Mouse (Mus musculus) c-Kit-positive CD71-positive TER-119-positive erythroid progenitor cells, embryonic 14.5 days (primary cell): Measurements from ENCODE around the gene Elovl6.

Experiments used
- DNase-seq: peaks from one replicate; pipeline ENCODE4 v3.0.0-alpha.2; 2013; ENCODE audit warnings: low spot score

The Elovl6 gene

GRCm38 (mm10) chr3:129605934-129606333 lies 73.8 kb downstream of the Elovl6 start:
- no peak for DNase-seq

GRCm38 (mm10) chr3:129611626-129612025 lies 79.5 kb downstream of the Elovl6 start:
- DNase-seq = no peak

DNA sequence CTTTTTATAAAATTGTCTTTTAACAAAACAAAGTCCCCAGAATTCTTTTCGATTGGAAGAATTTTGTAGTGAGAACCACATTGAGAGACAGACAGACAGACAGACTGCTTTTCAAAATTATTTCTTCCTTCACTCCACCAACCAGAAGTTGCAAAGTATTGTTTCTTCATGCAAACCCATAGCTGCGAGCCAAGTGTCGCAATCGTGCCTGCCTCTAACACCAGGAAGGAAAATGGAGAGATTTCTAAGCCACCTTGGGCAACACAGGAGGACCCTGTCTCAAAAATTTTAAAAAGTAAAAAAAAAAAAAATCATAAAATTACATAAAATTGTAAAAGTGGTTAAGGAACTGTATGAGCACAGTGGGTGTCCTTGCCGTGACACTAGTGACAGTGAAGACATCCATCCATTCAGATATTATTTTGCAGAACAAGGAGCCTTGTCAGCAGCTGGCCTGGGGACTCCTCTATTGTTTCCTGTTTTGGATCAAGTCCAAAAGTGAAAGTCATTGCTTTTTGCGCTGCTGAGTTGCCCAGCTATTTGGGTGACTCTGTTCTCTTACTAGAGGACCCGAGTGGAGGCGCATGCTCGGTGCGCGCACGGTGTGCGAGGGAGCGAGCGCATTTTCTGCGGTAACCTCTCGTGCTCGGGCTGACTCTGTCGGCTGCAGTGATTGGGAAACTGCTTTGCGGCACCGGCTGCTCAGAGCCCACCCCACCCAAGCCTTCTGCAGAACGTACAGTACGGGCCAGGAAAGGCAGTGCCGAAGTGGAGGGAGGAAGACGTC lies 80.3 kb downstream of the Elovl6 start:
- no peak for DNase-seq

DNA sequence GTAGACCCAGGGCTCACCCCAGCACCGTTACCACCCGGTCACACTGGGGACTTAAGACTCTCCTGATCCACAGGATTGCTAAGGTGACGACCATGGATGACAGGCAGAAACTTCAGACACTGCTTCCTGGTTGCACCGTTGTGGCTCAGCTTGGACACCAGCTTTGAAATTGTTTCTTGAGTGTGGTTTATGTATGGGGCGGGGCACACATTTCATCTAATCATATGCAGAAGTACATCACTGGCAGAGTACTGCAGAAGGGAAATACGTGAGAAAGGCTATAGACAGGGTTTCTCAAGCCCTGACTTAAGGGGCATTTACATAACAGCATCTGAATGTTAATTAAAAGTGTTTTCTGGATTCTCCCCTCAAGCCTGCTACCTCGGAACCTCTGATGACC lies 81.6 kb downstream of the Elovl6 start:
- no peak for DNase-seq

- no peak for DNase-seq
Observed at GRCm38 (mm10) chr3:129614216-129614615, 82.1 kb downstream of the Elovl6 start.

DNA sequence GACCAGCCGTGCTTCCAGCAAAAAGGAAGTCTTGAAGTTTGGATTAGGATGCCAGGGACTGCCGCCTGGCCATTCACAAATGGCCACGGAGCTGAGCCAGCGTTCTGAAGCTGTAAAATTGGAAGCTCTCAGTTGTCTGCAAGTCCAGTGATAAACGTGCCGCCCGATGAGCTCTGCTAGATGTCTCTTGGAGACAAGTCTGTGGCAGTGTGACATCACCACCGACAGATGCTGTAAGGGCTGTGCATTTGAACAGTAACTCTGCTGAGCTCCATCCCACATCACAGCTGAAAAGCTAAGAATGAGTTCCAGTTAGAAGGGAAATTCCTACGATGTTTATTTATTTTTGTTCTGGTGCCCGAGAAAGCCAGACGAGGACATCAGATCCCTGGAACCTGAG lies 85.3 kb downstream of the Elovl6 start:
- DNase-seq = no peak

DNA sequence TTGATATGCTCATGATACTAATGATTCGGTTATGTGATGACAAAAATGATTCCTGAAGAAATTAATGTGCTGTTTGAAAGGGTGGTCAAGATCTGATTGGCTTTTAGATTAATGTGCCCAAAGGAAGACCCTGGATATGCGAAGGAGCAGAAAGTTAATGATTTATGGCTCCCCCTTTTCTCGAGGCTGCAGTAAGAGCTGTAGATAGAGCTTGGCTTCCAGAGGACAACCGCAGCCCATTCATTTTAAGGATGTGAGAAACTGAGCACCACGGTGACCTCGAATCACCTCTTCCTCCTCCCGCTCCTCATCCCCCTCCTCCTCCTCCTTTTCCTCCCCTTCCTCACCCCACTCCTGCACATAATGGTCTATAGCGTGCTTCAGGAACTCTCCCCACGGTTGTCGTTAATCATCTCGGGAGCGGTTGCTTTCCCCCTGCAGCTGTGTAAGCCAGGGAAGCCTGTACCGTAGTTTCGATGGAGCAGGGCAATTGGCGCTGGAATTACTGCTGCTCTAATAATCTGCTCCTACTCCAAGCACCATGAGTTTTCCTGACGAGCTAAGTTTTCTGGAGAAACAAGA lies 87.1 kb downstream of the Elovl6 start:
- no peak for DNase-seq

- no peak for DNase-seq
Observed at GRCm38 (mm10) chr3:129620802-129621201, 88.6 kb downstream of the Elovl6 start.

DNA sequence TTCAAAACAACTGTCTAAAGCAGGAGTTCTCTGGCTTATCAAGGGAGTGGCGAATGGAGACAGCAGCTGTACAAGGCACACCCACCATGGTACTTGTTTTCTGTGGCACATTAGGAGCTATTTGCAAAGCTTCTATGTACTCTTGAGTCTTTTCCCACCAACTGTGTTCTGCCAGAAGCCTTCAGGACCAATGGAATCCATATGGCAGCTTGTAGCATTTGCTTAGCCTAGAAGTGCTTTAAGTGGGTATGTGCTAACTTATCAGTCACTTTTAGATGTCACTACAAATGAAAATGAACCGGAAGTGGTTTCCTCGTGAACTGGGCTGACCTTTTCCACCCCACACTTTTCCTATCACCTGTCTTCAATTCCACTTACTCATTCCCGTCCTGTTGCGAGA lies 89.1 kb downstream of the Elovl6 start:
- DNase-seq = peak; percentile 3

DNA sequence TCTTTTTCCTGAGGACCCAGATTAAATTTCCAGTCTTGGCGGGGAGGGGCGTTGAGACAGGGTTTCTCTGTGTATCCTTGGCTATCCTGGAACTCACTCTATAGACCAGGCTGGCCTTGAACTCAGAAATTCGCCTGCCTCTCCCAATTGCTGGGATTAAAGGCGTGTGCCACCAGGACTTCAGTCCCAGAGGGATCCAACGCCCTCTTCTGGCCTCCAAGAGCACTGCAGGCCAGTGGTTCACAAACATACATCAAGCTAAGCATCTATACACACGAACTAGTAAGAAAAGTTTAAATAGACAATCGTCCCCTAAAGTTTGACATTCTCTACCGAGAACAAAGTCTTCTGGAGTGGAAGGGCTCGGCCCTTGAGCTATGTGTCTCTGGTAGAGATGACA lies 90.0 kb downstream of the Elovl6 start:
- DNase-seq = peak; percentile 9

DNA sequence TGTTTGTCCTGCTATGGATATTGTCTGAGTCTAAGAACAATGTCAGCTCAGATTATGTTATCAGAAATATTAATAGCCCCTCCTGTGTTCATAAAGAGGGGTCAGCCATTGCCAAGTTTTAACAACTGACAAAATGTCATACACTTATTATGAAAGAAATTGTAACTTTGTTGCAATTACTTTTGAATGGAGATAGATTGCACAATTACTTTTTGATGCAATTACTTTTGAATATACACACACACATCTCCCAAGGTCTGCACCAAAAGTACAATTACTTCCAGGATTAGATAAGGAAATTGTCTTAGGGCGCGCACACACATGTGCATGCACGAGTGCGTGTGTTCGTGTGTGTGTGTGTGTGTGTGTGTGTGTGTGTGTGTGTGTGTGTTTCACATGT lies 90.5 kb downstream of the Elovl6 start:
- no peak for DNase-seq

DNA sequence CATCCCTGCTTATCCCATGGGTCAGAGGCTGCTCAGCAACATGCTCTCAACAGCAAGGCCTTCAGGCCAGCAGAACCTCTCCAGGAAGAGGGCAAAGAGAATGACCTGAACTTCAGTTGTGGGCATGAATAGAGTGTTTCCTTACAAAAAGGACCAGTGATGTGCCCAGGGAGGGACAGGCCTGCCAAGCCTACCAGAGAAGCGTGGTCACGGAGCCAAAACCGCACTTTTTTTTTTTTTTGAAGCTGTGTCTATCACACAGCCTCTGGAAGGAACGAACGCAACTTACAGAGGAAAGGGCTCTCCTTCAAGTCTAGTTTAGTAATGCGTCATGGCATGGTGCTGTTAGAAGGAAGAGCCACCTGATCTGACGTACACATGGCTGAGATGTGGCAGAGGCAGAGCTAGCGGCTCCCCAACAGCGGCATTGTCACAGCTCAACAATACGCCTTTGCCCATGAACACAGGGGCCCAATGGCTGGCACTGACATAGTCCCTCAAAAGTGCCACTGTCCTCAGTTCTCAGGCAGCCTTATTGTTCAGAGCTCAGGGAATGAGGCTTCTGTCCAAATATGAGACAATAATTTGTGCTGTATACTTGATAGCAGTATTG lies 92.1 kb downstream of the Elovl6 start:
- DNase-seq = no peak

DNA sequence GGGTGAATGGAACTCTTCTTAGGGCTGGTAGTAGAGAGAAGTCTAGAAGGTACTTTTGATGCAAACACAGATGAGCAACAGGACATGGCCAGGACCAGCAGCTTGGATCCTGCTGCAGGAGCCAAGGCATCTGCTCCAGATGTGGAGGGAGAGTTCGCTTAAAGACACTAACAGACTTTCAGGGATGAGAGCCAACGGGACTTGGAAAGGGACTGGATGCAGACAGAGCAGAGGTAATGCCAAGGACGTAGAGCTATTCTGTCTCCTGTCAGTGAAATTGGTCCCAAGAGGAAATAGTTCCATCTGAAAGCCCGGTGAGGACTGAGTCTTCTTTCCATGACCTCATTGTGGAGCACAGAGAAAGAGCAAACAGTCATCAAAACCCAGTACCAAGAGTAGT lies 95.1 kb downstream of the Elovl6 start:
- DNase-seq = no peak

DNA sequence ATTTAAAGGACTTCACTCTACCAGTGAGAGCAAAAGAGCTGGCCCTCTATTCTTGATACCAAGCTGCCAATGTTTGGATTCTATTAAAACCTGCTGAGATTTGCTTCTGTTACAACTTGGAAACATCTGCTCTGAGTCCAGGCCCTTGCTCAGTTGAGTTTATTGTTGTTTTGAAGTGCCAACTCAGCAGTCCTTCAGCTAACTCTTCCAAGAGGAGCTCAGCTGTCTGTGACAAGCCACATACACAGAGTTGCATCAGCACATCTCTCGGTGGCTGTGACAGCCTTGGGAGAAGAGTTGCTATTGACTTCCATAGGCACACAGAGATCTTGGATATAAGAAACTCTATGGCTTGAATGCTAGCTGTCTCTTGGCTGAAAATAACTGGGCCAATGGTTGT lies 98.9 kb downstream of the Elovl6 start:
- DNase-seq = no peak

DNA sequence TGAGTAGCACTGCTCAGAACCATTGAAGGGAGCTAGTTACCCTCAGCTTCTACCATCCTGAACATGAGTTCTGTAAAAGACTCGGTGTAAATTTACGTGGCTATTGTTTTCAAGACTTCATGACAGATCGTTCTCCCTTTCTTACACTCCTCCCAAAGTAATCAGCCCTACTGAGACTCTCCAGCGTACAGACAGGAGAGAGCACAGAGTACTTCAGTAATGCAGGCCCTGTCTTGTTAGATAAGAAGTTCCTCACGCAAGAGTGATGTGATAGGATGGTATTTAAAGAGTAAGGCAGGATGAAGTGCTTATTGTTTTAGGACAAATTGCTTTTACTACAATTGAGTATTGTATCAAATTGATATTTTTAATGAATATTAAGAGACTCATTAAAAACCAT lies 99.7 kb downstream of the Elovl6 start:
- DNase-seq = no peak

- no peak for DNase-seq
Observed at GRCm38 (mm10) chr3:129633518-129633917, 101.4 kb downstream of the Elovl6 start.

DNA sequence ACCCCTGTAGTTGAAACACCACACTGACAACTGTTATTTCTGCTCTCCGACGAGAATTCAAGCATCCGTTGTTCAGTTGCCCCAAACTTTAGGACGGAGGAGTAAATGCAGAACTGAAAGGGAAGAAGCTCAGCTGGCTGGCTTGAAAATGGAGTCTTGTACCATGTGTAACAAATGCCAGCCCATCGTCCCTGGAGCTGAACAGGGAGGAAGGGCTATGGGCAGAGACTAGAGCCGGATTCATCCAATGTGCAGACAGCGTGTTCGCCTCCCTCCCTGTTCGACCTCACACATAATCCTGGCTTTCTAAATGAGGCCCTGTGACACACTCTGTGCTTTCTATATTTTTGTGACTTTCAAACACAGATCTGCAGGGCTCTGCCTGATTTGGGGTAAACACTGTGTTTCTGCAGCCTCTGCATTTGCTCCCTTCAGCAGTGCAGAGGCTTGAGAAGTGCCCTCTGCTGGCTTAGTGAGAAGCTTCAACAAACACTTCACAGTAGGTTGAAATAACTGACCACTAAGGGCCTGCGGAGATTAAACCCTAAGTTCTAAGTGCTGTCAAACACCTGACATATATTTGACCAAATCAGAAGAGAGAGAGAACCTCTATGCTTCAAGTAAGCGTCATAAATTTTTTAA lies 102.2 kb downstream of the Elovl6 start:
- no peak for DNase-seq

- DNase-seq = no peak
Observed at GRCm38 (mm10) chr3:129637446-129637845, 105.3 kb downstream of the Elovl6 start.

DNA sequence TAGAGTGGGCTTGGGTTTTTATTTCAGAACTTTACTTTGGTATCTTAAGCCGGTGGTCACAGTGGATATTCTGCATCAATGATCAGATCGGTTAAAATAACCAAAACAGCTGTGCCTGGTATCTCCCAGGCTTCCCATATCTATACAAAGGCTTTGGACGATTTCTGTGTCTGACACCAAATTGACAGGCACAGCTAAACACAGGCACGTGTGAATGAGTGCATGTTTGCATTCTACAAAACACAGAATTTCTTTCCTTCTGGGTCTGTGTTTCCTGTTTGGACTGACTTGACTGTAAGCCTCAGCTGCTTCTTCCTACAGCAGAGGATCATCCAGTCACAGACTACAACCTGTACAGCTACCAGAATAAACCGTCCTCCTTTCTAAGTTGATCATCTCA lies 107.5 kb downstream of the Elovl6 start:
- DNase-seq = no peak

DNA sequence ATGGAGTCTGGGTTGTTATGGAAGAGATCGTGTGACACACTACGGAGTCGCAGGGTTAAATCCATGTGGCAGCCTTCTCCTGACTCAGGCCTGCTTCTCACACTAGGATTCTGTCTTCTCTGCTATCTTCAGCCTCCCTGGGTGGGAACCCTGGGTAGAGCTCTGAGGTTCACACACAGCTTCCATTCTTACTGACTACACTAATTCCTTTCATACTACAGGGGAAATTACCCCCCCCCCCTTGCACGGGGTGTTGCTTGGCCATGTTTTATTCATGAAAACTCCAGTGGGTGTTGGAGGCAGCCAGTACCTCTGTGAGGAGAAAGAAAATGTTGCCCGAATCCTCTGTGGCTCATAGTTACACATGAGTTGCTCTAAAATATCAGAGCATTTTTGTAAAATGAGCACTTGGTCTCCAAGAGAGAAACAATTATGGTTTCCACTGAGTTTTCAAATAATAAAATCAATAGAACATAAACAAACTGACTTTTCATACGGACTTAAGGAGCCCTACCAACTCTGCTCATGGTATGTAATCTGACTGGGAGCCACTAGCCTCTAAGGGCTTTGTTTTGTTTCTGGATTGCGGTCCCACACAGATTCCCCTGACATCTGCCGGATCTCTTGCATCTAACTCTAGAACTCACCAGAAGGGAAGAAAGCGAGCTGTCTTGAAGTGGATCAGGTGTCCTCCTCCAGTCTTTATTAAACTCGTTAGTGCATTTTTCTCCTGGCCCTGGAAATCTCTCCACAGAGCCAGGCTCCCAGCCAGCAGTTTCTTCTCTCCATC lies 108.3 kb downstream of the Elovl6 start:
- DNase-seq = no peak

DNA sequence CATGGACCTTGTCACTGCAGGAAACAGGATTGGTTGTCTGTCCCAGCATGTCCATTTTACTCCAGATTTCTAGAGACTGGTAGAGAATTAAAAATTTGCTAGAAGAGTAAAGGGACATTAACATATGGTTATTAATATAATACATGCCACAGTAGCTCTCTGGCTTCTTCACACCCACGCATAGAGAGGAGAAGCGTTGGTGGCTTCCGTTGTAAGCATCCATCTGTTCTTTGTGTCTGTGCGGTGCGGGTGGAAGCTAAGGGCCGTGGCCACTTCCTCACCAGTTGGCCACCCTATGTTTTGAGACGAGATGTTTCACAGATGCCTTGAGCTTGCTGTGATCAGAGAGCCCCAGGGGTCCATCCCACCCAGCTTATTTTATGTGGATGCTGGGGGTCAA lies 109.5 kb downstream of the Elovl6 start:
- no peak for DNase-seq

- no peak for DNase-seq
Observed at GRCm38 (mm10) chr3:129645409-129645808, 113.3 kb downstream of the Elovl6 start.
